12 mouse cellular contexts compared by ENCODE assay signal in genomic region chr10:87036271-87036703, GRCm38 (mm10). TPM values are rescaled to one million over a fixed set of nuclear protein-coding genes. Genes with fewer than 3 reads are reported as not detected.
DNase-seq lines count a peak whose midpoint lies in the region; ATAC-seq lines count a peak whose summit lies in the region.
"Had no signal": no experiment of that assay in that cellular context is flagged by ENCODE, and none has a peak within 500 bp of the region (broad histone marks: within the 10 kb centered on the region; RNA-seq: fewer than 3 reads in every experiment).

No protein-coding gene starts in this region.

- peak overlapping the region; percentile 52; the same call in 1 of the 2 replicates for H3K27ac ChIP-seq in heart, embryonic 10.5 days
- H3K27ac ChIP-seq in forebrain, embryonic 11.5 days (ENCODE audit: low read depth, low read length) = no peak overlapping the region
- no peak overlapping the region for H3K27ac ChIP-seq in hindbrain, embryonic 16.5 days (ENCODE audit: low read depth, low read length)
- no peak overlapping the region for H3K27ac ChIP-seq in neural tube, embryonic 12.5 days

- DNase-seq in heart, embryonic 10.5 days (ENCODE audit: low spot score) = no peak
- DNase-seq in heart, adult 9 months (ENCODE audit: low spot score in 2 of 2) = no peak
- DNase-seq in forebrain, embryonic 11.5 days (ENCODE audit: low spot score) = no peak
- DNase-seq in lung, postnatal 36 days = no peak
- DNase-seq in thymus, postnatal 0 days (ENCODE audit: low spot score) = no peak
- no peak for DNase-seq in layer of hippocampus, adult 9-11 months
- DNase-seq: kidney, adult 11 months had no signal

- WGBS in heart, embryonic 10.5 days = 45% methylated on average over 14 of the region's 14 CpGs
- WGBS in forebrain, embryonic 11.5 days = 47% methylated on average over 14 of the region's 14 CpGs
- 17% methylated on average over 14 of the region's 14 CpGs for WGBS in hindbrain, embryonic 16.5 days
- 16% methylated on average over 14 of the region's 14 CpGs for WGBS in neural tube, embryonic 12.5 days

- no peak overlapping the region for H3K4me2 ChIP-seq in forebrain, embryonic 11.5 days (ENCODE audit: low read depth, low read length, severe bottlenecking)
- H3K4me2 ChIP-seq in hindbrain, embryonic 16.5 days (ENCODE audit: low read length) = peak overlapping the region; percentile 28
- H3K4me2 ChIP-seq in neural tube, embryonic 12.5 days (replicated peaks) = peak overlapping the region; percentile 33

- no peaks in the 10 kb centered on the region for H3K36me3 ChIP-seq in heart, embryonic 10.5 days
- H3K36me3 ChIP-seq in forebrain, embryonic 11.5 days (ENCODE audit: control insufficient read depth, insufficient read depth, low read length) = no peaks in the 10 kb centered on the region
- H3K36me3 ChIP-seq in hindbrain, embryonic 16.5 days (ENCODE audit: control insufficient read depth, insufficient read depth, low read length) = no peaks in the 10 kb centered on the region
- H3K36me3 ChIP-seq in neural tube, embryonic 12.5 days = no peaks in the 10 kb centered on the region
- H3K36me3 ChIP-seq: G1E had no signal

- H3K4me3 ChIP-seq in heart, embryonic 10.5 days = no peak overlapping the region
- no peak overlapping the region for H3K4me3 ChIP-seq in forebrain, embryonic 11.5 days (ENCODE audit: low read depth, low read length)
- H3K4me3 ChIP-seq in hindbrain, embryonic 16.5 days (ENCODE audit: low read length) = no peak overlapping the region
- H3K4me3 ChIP-seq in neural tube, embryonic 12.5 days = no peak overlapping the region

- H3K9me3 ChIP-seq in heart, embryonic 10.5 days = no peaks in the 10 kb centered on the region
- no peaks in the 10 kb centered on the region for H3K9me3 ChIP-seq in forebrain, embryonic 11.5 days (ENCODE audit: control insufficient read depth, low read length)
- H3K9me3 ChIP-seq in hindbrain, embryonic 16.5 days (ENCODE audit: control insufficient read depth, low read length) = no peaks in the 10 kb centered on the region
- H3K9me3 ChIP-seq in neural tube, embryonic 12.5 days = no peaks in the 10 kb centered on the region

- ATAC-seq in forebrain, embryonic 11.5 days (replicated peaks; ENCODE audit: low FRiP score) = 0 out of 2 replicates have a peak, but pooled peaks have one; percentile 39
- ATAC-seq in hindbrain, embryonic 16.5 days = peak; percentile 86
- ATAC-seq in neural tube, embryonic 12.5 days (ENCODE audit: low FRiP score, low read depth) = peak; percentile 77
- ATAC-seq: lung, postnatal 0 days had no signal

- H3K4me1 ChIP-seq in heart, embryonic 10.5 days = peaks cover 23% of the 10 kb centered on the region
- H3K4me1 ChIP-seq in forebrain, embryonic 11.5 days (replicated peaks; ENCODE audit: control insufficient read depth, insufficient read depth, low read length) = peaks cover 7% of the 10 kb centered on the region; the same call in 1 of the 2 replicates
- H3K4me1 ChIP-seq in hindbrain, embryonic 16.5 days (ENCODE audit: control insufficient read depth, insufficient read depth, low read depth, low read length) = peaks cover 12% of the 10 kb centered on the region
- H3K4me1 ChIP-seq in neural tube, embryonic 12.5 days = peaks cover 14% of the 10 kb centered on the region

- H3K27me3 ChIP-seq in heart, embryonic 10.5 days (ENCODE audit: insufficient read depth, poor library complexity, severe bottlenecking) = peaks cover 11% of the 10 kb centered on the region
- H3K27me3 ChIP-seq in forebrain, embryonic 11.5 days (ENCODE audit: control insufficient read depth, insufficient read depth, low read length) = no peaks in the 10 kb centered on the region
- no peaks in the 10 kb centered on the region for H3K27me3 ChIP-seq in hindbrain, embryonic 16.5 days (replicated peaks; ENCODE audit: control insufficient read depth, insufficient read depth, low read length)
- no peaks in the 10 kb centered on the region; the same call in 1 of the 2 replicates for H3K27me3 ChIP-seq in neural tube, embryonic 12.5 days (replicated peaks)

- H3K9ac ChIP-seq in forebrain, embryonic 11.5 days (ENCODE audit: low read length) = no peak overlapping the region
- H3K9ac ChIP-seq in hindbrain, embryonic 16.5 days (ENCODE audit: low read depth, low read length) = no peak overlapping the region
- no peak overlapping the region for H3K9ac ChIP-seq in neural tube, embryonic 12.5 days

RNA-seq across cellular contexts. Expression of gene 1700113H08Rik, which starts 21.6 kb away (rescaled TPM):
- polyA plus RNA-seq in heart, embryonic 10.5 days (2016; fragmentation: Nextera tagmentation; extraction: Ambion mirVana) = not detected in 2 replicates
- polyA plus RNA-seq in forebrain, embryonic 11.5 days (2014; fragmentation: Nextera tagmentation; extraction: Ambion mirVana) = not detected in 2 replicates
- 0.48 TPM in 1 of 2 replicates, not detected in the other for polyA plus RNA-seq in hindbrain, embryonic 16.5 days (2015; fragmentation: Nextera tagmentation; extraction: Ambion mirVana)
- polyA plus RNA-seq in neural tube, embryonic 12.5 days (2016; fragmentation: Nextera tagmentation; extraction: Ambion mirVana) = 0.29 and 0.41 TPM in 2 replicates
- not detected in 2 replicates for polyA plus RNA-seq in thymus, postnatal 0 days (2015; fragmentation: Nextera tagmentation; extraction: Ambion mirVana)
- polyA plus RNA-seq: G1E; limb, embryonic 14.5 days; lung, postnatal 0 days had no signal

RNA-seq across cellular contexts. Expression of gene Stab2, which starts 28.5 kb away (rescaled TPM):
- 0.71 and 4.0 TPM in 2 replicates for polyA plus RNA-seq in heart, embryonic 10.5 days (2016; fragmentation: Nextera tagmentation; extraction: Ambion mirVana)
- polyA plus RNA-seq in forebrain, embryonic 11.5 days (2014; fragmentation: Nextera tagmentation; extraction: Ambion mirVana) = 0.27 TPM in 1 of 2 replicates, not detected in the other
- polyA plus RNA-seq in hindbrain, embryonic 16.5 days (2015; fragmentation: Nextera tagmentation; extraction: Ambion mirVana) = 0.04 and 0.07 TPM in 2 replicates
- 0.18 and 0.20 TPM in 2 replicates for polyA plus RNA-seq in neural tube, embryonic 12.5 days (2016; fragmentation: Nextera tagmentation; extraction: Ambion mirVana)
- polyA plus RNA-seq in thymus, postnatal 0 days (2015; fragmentation: Nextera tagmentation; extraction: Ambion mirVana) = 0.59 and 0.67 TPM in 2 replicates
- polyA plus RNA-seq: G1E had no signal
